Mouse (Mus musculus) midbrain, embryonic 14.5 days (tissue): ENCODE data around the gene Opa1. TPM values are rescaled to one million over a fixed set of nuclear protein-coding genes. Genes with fewer than 3 reads are reported as not detected.

ENCODE experiments used
- ATAC-seq: fragments of 200-750 bp; cut with Nextera tagmentation; 2 replicates; pipeline ENCODE4 v1.8.0; 2017; ENCODE audit warnings: moderate number of reproducible peaks, moderate library complexity; ENCODE audit not compliant: low FRiP score, low TSS enrichment
- DNase-seq: peaks from one replicate; pipeline ENCODE4 v3.0.0-alpha.2; 2015
- H3K27ac ChIP-seq: fragments of 300-500 bp; sonication (generic); replicated peaks from 2 replicates; pipeline ENCODE4 v1.5.1; 2014; ENCODE audit warnings: mild to moderate bottlenecking, low read depth, low read length, moderate library complexity
- H3K27me3 ChIP-seq: fragments of 300-500 bp; sonication (generic); 2 replicates; pipeline ENCODE4 v1.6.1; 2014; ENCODE audit warnings: low read length, control low read depth, mixed read lengths; ENCODE audit not compliant: control insufficient read depth, insufficient read depth
- H3K36me3 ChIP-seq: fragments of 300-500 bp; sonication (generic); 2 replicates; pipeline ENCODE4 v1.6.1; 2014; ENCODE audit warnings: low read length, control low read depth; ENCODE audit not compliant: control insufficient read depth, insufficient read depth
- H3K4me1 ChIP-seq: fragments of 300-500 bp; sonication (generic); 2 replicates; pipeline ENCODE4 v1.6.1; 2014; ENCODE audit warnings: mild to moderate bottlenecking, antibody characterized with exemption, low read length, control low read depth; ENCODE audit not compliant: control insufficient read depth, insufficient read depth
- H3K4me2 ChIP-seq: fragments of 300-500 bp; sonication (generic); 2 replicates; pipeline ENCODE4 v1.6.1; 2014; ENCODE audit warnings: mild to moderate bottlenecking, low read length, moderate library complexity
- H3K4me3 ChIP-seq: fragments of 300-500 bp; sonication (generic); replicated peaks from 2 replicates; pipeline ENCODE4 v1.5.1; 2014; ENCODE audit warnings: low read depth, low read length
- H3K9ac ChIP-seq: fragments of 300-500 bp; sonication (generic); replicated peaks from 2 replicates; pipeline ENCODE4 v1.6.1; 2014; ENCODE audit warnings: mild to moderate bottlenecking, low read length, moderate library complexity
- H3K9me3 ChIP-seq: fragments of 300-500 bp; sonication (generic); 2 replicates; pipeline ENCODE4 v1.6.1; 2016; ENCODE audit warnings: low read length, control low read depth, mixed read lengths; ENCODE audit not compliant: control insufficient read depth
- WGBS: fragments of 180-500 bp; shearing (Covaris S2); extraction: QIAGEN DNeasy Blood & Tissue Kit; methylation state at CpG from one replicate; pipeline ENCODE4 v1.1.7; 2014; 5-methylcytosine and 5-hydroxymethylcytosine counted together
- polyA plus RNA-seq: library from polyadenylated mRNA; unstranded; fragments of >200 nt; fragmentation: Nextera tagmentation; extraction: Ambion mirVana; gene quantifications from 2 replicates; pipeline ENCODE4 v1.2.1, GENCODE M21; 2014

The Opa1 gene
- polyA plus RNA-seq, 1 experiment from 2014 or later, result 69.2 TPM

- Histone ChIP-seq H3K27ac (no peak overlapping the region), H3K4me1 (no peaks in the 10 kb centered on the region), H3K4me2 (no peak overlapping the region), H3K9ac (no peak overlapping the region), H3K9me3 (no peaks in the 10 kb centered on the region), H3K4me3 (no peak overlapping the region), H3K27me3 (peaks cover 2% of the 10 kb centered on the region; the same call in 1 of the 2 replicates), H3K36me3 (peaks cover 78% of the 10 kb centered on the region)
- DNase-seq (peak; percentile 93), ATAC-seq (no peak; the same call in 1 of the 2 replicates)
- WGBS, result 86% methylated on average over 1 of the region's 1 CpGs
These were observed 49.9 kb downstream of the Opa1 start for GRCm38 (mm10) chr16:29629053-29629452.

GRCm38 (mm10) chr16:29635780-29636179 lies 56.6 kb downstream of the Opa1 start:
- 4% methylated on average over 4 of the region's 4 CpGs for WGBS
- 0 out of 2 replicates have a peak, but pooled peaks cover 4% of the 10 kb centered on the region for H3K4me1 ChIP-seq
- DNase-seq (peak; percentile 64), ATAC-seq (peak; percentile 57; the same call in 1 of the 2 replicates)
- H3K4me3 ChIP-seq, result no peak overlapping the region
- peaks cover 8% of the 10 kb centered on the region; the same call in 1 of the 2 replicates for H3K27me3 ChIP-seq
- H3K36me3 ChIP-seq, result peaks cover 45% of the 10 kb centered on the region
- H3K4me2 ChIP-seq, result no peak overlapping the region
- H3K27ac ChIP-seq, result no peak overlapping the region
- H3K9me3 ChIP-seq, result no peaks in the 10 kb centered on the region
- H3K9ac ChIP-seq, result no peak overlapping the region

GRCm38 (mm10) chr16:29642376-29642775 lies 63.2 kb downstream of the Opa1 start:
- no peak overlapping the region for H3K4me3 ChIP-seq
- H3K4me2 ChIP-seq, result no peak overlapping the region
- H3K9me3 ChIP-seq, result no peaks in the 10 kb centered on the region
- 44% methylated on average over 1 of the region's 1 CpGs for WGBS
- no peak overlapping the region for H3K9ac ChIP-seq
- no peak overlapping the region for H3K27ac ChIP-seq
- peaks cover 22% of the 10 kb centered on the region for H3K36me3 ChIP-seq
- 0 out of 2 replicates have a peak, but pooled peaks cover 5% of the 10 kb centered on the region for H3K27me3 ChIP-seq
- no peak for DNase-seq
- no peak for ATAC-seq
- no peaks in the 10 kb centered on the region for H3K4me1 ChIP-seq

GRCm38 (mm10) chr16:29644871-29645270 lies 65.7 kb downstream of the Opa1 start:
- Histone ChIP-seq H3K9me3 (no peaks in the 10 kb centered on the region), H3K36me3 (peaks cover 37% of the 10 kb centered on the region), H3K27ac (no peak overlapping the region), H3K4me3 (no peak overlapping the region), H3K4me2 (no peak overlapping the region), H3K4me1 (no peaks in the 10 kb centered on the region), H3K27me3 (0 out of 2 replicates have a peak, but pooled peaks cover 5% of the 10 kb centered on the region), H3K9ac (no peak overlapping the region)
- ATAC-seq, result no peak
- no peak for DNase-seq
- WGBS, result 85% methylated on average over 3 of the region's 3 CpGs

- Histone ChIP-seq H3K27me3 (0 out of 2 replicates have a peak, but pooled peaks cover 1% of the 10 kb centered on the region), H3K36me3 (peaks cover 31% of the 10 kb centered on the region), H3K9me3 (no peaks in the 10 kb centered on the region), H3K4me1 (no peaks in the 10 kb centered on the region), H3K4me2 (no peak overlapping the region), H3K4me3 (no peak overlapping the region), H3K9ac (no peak overlapping the region), H3K27ac (no peak overlapping the region)
- DNase-seq (no peak), ATAC-seq (no peak)
These were observed 67.1 kb downstream of the Opa1 start for GRCm38 (mm10) chr16:29646202-29646601.

GRCm38 (mm10) chr16:29656187-29656825 lies 77.2 kb downstream of the Opa1 start:
- Histone ChIP-seq H3K27ac (no peak overlapping the region), H3K4me3 (no peak overlapping the region), H3K36me3 (peaks cover 17% of the 10 kb centered on the region), H3K9me3 (no peaks in the 10 kb centered on the region), H3K4me1 (peaks cover 19% of the 10 kb centered on the region; the same call in 1 of the 2 replicates), H3K27me3 (peaks cover 50% of the 10 kb centered on the region), H3K9ac (no peak overlapping the region), H3K4me2 (no peak overlapping the region)
- no peak for ATAC-seq
- DNase-seq, result no peak
- 52% methylated on average over 9 of the region's 9 CpGs for WGBS

- Histone ChIP-seq H3K4me2 (no peak overlapping the region), H3K4me3 (no peak overlapping the region), H3K27me3 (peaks cover 55% of the 10 kb centered on the region), H3K9ac (no peak overlapping the region), H3K27ac (no peak overlapping the region), H3K4me1 (peaks cover 19% of the 10 kb centered on the region; the same call in 1 of the 2 replicates), H3K9me3 (no peaks in the 10 kb centered on the region), H3K36me3 (peaks cover 12% of the 10 kb centered on the region)
- DNase-seq (peak; percentile 30), ATAC-seq (no peak)
- WGBS, result 33% methylated on average over 10 of the region's 10 CpGs
These were observed 77.8 kb downstream of the Opa1 start for GRCm38 (mm10) chr16:29656901-29657300.

- Histone ChIP-seq H3K9ac (peak overlapping the region; percentile 20; the same call in 1 of the 2 replicates), H3K4me2 (peak overlapping the region; percentile 50), H3K27me3 (peaks cover 65% of the 10 kb centered on the region), H3K4me1 (peaks cover 19% of the 10 kb centered on the region; the same call in 1 of the 2 replicates), H3K27ac (peak overlapping the region; percentile 2; the same call in 1 of the 2 replicates), H3K4me3 (peak overlapping the region; percentile 11; the same call in 1 of the 2 replicates), H3K36me3 (peaks cover 6% of the 10 kb centered on the region; the same call in 1 of the 2 replicates), H3K9me3 (no peaks in the 10 kb centered on the region)
- ATAC-seq (peak; percentile 83), DNase-seq (peak; percentile 76)
- 2% methylated on average over 18 of the region's 18 CpGs for WGBS
These were observed 78.8 kb downstream of the Opa1 start for GRCm38 (mm10) chr16:29657650-29658548.
